Mouse (Mus musculus) mouse embryonic stem cell (cell line): ENCODE data around the gene Adprhl2.

Experiments
- in situ Hi-C, 2 experiments: fragments of 300-500 bp; cut with MboI; formaldehyde crosslinking; loops; 1 replicate in 1 of 2; 3 replicates in 1 of 2; pipeline ENCODE4 v1.14.3; 2019 to 2020; ENCODE audit warnings: low sequenced_read_pairs in 2 of 2, low pct_unique_long_range_greater_than_20kb in 1 of 2, mixed read lengths in 1 of 2; ENCODE audit not compliant: unreplicated experiment in 1 of 2

Gene Adprhl2

GRCm38 (mm10) chr4:126309922-126310309 is 11.6 kb downstream of the Adprhl2 start:
- in situ Hi-C loops: loop anchor here (5.0 to 10.0 kb wide), 2 partner anchors 83 to 85 kb away; no protein-coding TSS in a partner anchor

GRCm38 (mm10) chr4:126309211-126309921 is 12.1 kb downstream of the Adprhl2 start:
- in situ Hi-C loops: loop anchor here (5.0 to 10.0 kb wide), 2 partner anchors 82 to 85 kb away; no protein-coding TSS in a partner anchor

GRCm38 (mm10) chr4:126306827-126307226 is 14.7 kb downstream of the Adprhl2 start:
- in situ Hi-C loops: loop anchor here (5.0 to 10.0 kb wide), 2 partner anchors 80 to 82 kb away; no protein-coding TSS in a partner anchor

GRCm38 (mm10) chr4:126306058-126306457 is 15.4 kb downstream of the Adprhl2 start:
- in situ Hi-C loops: loop anchor here (5.0 to 10.0 kb wide), 2 partner anchors 79 to 81 kb away; no protein-coding TSS in a partner anchor

GRCm38 (mm10) chr4:126305428-126305827 is 16.1 kb downstream of the Adprhl2 start:
- in situ Hi-C loops: loop anchor here (5.0 to 10.0 kb wide), 2 partner anchors 78 to 81 kb away; no protein-coding TSS in a partner anchor

- in situ Hi-C loops: loop anchor here in 1 of 2 experiments (10.0 kb wide), 1 partner anchor 79 kb away; no protein-coding TSS in a partner anchor
Observed at GRCm38 (mm10) chr4:126303877-126304276, 17.6 kb downstream of the Adprhl2 start.

- in situ Hi-C loops: loop anchor here in 1 of 2 experiments (10.0 kb wide), 1 partner anchor 77 kb away; no protein-coding TSS in a partner anchor
Observed at GRCm38 (mm10) chr4:126301584-126302309, 19.8 kb downstream of the Adprhl2 start.

- in situ Hi-C loops: loop anchor here in 1 of 2 experiments (10.0 kb wide), 1 partner anchor 76 kb away; no protein-coding TSS in a partner anchor
Observed at GRCm38 (mm10) chr4:126300916-126301583, 20.5 kb downstream of the Adprhl2 start.

- in situ Hi-C loops: no loop called here
Observed at GRCm38 (mm10) chr4:126296617-126297101, 24.8 kb downstream of the Adprhl2 start.

- in situ Hi-C loops: no loop called here
Observed at GRCm38 (mm10) chr4:126295937-126296336, 25.6 kb downstream of the Adprhl2 start.

GRCm38 (mm10) chr4:126295152-126295551 is 26.4 kb downstream of the Adprhl2 start:
- in situ Hi-C loops: no loop called here

GRCm38 (mm10) chr4:126291196-126291595 is 30.3 kb downstream of the Adprhl2 start:
- in situ Hi-C loops: no loop called here

- in situ Hi-C loops: no loop called here
Observed at GRCm38 (mm10) chr4:126290314-126290713, 31.2 kb downstream of the Adprhl2 start.

- in situ Hi-C loops: no loop called here
Observed at GRCm38 (mm10) chr4:126288085-126288666, 33.3 kb downstream of the Adprhl2 start.

GRCm38 (mm10) chr4:126287302-126287995 is 34.1 kb downstream of the Adprhl2 start:
- in situ Hi-C loops: no loop called here

GRCm38 (mm10) chr4:126286492-126286891 is 35.0 kb downstream of the Adprhl2 start, which contains the start of gene Col8a2:
Gene Col8a2, plus strand, starts transcription at chr4:126286793.
- in situ Hi-C loops: no loop called here

- in situ Hi-C loops: no loop called here
Observed at GRCm38 (mm10) chr4:126283582-126283981, 37.9 kb downstream of the Adprhl2 start.

- in situ Hi-C loops: no loop called here
Observed at GRCm38 (mm10) chr4:126281706-126282105, 39.8 kb downstream of the Adprhl2 start.
